In the genomic region with DNA sequence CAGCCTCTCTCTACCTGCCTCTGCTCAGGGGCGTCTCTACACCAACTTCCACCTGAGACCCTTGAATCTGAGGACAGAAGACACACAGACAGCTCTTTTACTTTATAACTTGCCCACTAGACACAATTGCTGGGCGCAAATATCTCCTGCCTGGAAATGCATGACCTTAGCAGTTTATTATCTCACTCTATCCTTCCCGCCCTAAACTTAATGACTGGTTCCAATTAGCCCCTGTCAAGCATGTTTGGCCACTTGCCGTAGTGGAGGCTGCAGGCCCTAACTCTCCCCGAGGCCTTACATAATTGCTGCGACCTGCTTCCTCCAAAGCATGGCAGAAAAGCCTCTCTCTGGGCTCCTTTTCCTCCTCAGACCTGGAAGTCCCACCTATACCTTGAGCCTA, we compare ENCODE assay signal across 19 mouse cellular contexts.
"Had no signal": no experiment of that assay in that cellular context is flagged by ENCODE, and none has a peak within 500 bp of the region (broad histone marks: within the 10 kb centered on the region; RNA-seq: fewer than 3 reads in every experiment).

No protein-coding gene starts in this region.

- H3K4me1 ChIP-seq: midbrain, embryonic 13.5 days; neural tube, embryonic 13.5 days had no signal

- H3K27me3 ChIP-seq: limb, embryonic 13.5 days; liver, embryonic 12.5 days; liver, embryonic 15.5 days; lung, embryonic 15.5 days; megakaryocyte, embryonic 14.5 days; midbrain, embryonic 13.5 days; neural tube, embryonic 13.5 days had no signal

- H3K4me3 ChIP-seq: left cerebral cortex, adult 2 months; limb, embryonic 13.5 days; liver, embryonic 12.5 days; liver, embryonic 15.5 days; lung, embryonic 15.5 days; megakaryocyte, embryonic 14.5 days; midbrain, embryonic 10.5 days; midbrain, embryonic 13.5 days; myocyte; neural tube, embryonic 13.5 days had no signal

- DNase-seq: kidney, postnatal 10 days; kidney, postnatal 36 days; layer of hippocampus, postnatal 36 days; liver; lung, adult 18-20 months; lung, postnatal 10 days; lung, postnatal 36 days; thymus, adult 18-20 months; thymus, postnatal 36 days had no signal

- H3K36me3 ChIP-seq: limb, embryonic 13.5 days; liver, embryonic 12.5 days; liver, embryonic 15.5 days; lung, embryonic 15.5 days; midbrain, embryonic 10.5 days; midbrain, embryonic 13.5 days; neural tube, embryonic 13.5 days had no signal

- H3K27ac ChIP-seq: limb, embryonic 13.5 days; liver, embryonic 15.5 days; midbrain, embryonic 10.5 days; midbrain, embryonic 13.5 days; neural tube, embryonic 13.5 days had no signal

- H3K9me3 ChIP-seq: limb, embryonic 13.5 days; liver, embryonic 12.5 days; liver, embryonic 15.5 days; lung, embryonic 15.5 days; megakaryocyte, embryonic 14.5 days; midbrain, embryonic 10.5 days; midbrain, embryonic 13.5 days; neural tube, embryonic 13.5 days had no signal
